Mouse (Mus musculus) CD4-positive, CD25-positive, alpha-beta regulatory T cell, adult 4 months (primary cell): ENCODE data around the gene Phox2b. TPM values are rescaled to one million over a fixed set of nuclear protein-coding genes. Genes with fewer than 3 reads are reported as not detected.

Experiments
- ATAC-seq: one replicate; pipeline ENCODE4 v1.8.0; 2017
- polyA plus RNA-seq, 2 experiments: library from polyadenylated mRNA; unstranded; fragments of 100-300 nt; shearing (Covaris generic); gene quantifications; one replicate each; pipeline ENCODE4 v1.2.1; 2017

Gene Phox2b
- polyA plus RNA-seq = under 1 TPM in 1 of 2 experiments, not detected in 1; 0.20 TPM

DNA sequence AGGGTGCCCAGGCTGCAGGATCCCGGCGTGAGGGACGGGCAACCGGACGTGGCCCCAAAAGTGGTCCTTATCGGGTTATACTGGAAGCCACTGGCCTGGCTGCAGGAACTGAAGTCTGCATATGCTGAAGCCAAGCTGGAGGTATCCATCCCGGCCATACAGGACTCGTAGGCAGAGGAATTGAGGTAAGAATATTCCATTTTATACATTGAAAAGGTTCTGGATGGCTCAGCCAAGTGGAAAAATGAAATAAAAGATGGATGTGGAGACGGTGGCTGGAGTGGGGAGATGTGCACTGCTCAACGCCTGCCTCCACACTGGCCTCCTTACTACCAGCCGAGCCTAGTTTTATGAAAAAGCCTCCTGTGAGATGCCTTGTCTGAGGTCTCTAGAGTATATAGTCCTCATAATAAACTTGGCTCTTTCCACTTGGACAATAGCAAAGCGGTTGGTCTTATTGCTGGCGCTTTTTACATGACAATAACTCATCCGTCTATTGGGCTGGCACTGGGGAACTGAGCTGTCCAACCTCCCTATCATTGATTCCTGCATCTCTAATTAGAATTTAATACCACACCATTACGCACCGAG is at the start of gene Phox2b:
TSS of gene Phox2b (minus strand) at position 569 of the 591 bp plus-strand sequence.
- no peak for ATAC-seq

DNA sequence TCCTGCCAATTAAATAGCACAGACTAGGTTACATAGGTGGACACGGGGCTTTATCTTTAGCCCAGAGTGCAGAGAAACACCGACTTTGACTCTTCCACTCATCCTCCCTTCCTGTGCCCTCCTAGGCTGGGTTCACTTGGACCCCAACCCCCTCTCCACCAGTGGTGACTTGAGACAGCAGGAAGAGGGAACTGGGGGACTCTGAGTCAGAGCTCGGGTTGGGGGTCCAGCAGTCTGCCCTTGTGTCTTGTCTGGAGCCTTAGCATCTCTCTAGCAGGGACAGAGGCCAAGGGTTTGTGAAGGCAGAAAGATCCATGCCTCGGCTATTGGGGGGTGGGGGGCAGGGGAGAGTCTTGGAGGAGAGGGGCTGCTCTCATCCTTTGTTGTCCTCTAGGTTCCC is 43.5 kb upstream of the Phox2b start:
- ATAC-seq = no peak

DNA sequence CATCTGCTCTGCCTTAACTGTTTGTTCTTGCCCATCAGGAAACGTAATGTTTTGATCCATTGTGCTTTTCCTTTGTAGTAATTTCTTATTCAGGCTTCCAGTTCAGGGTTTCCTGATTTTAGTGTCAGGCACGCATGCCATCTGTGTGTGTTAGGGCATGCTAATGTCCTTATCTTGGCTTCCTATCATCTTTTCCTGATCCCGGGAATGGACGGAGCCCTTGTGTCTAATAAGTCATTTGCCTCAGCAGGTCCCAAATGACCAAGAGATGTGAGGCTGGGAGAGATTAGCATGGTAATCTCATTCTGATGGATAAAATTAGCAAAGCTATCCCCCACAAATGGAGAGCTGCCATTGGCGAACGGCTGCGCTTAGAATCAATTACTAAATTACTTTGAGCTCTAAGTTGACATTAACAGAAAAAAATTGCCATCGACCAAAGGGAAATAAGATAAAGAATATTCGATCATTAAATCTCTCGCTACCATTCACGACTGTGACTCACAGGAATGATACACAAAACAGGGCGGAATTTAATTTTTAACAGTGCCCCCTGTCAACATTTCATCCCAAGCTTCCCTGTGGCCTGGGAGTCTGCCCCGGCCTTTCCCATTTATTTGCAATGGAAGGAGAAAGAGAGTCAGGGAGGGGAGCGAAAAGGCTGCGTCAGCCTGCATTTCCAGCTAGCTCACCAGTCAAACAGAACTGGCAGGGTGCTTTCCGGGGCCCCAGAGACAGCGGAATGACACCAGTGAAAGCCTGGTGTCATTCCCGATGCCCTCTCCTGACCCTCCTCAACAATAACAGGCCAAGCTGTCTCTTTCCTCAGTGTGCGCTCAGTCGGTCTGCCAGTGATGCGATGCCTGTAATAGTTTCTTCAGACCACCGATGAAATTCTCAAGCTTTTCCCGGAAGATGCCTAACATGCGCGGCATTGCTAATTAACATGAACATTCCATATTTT is 40.2 kb upstream of the Phox2b start:
- no peak for ATAC-seq

DNA sequence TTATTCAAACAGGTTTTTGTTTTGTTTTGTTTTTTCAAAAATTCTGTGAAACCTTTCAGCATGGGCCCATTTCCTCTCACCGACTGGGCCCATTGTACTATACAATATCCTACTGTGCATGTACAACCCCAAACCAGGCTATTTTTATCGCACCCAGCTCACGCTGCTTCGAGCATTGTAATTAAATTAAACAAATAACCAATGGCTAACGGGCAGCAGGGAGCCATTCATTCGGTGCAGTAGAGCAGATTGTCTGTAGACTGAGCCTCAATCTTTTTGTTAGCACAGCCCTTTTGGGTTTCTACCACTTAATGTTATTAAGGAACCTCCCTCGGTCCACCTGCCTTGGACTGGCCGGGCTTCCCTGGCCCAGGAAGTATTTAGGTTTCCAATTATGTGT is 39.5 kb upstream of the Phox2b start:
- ATAC-seq = no peak

DNA sequence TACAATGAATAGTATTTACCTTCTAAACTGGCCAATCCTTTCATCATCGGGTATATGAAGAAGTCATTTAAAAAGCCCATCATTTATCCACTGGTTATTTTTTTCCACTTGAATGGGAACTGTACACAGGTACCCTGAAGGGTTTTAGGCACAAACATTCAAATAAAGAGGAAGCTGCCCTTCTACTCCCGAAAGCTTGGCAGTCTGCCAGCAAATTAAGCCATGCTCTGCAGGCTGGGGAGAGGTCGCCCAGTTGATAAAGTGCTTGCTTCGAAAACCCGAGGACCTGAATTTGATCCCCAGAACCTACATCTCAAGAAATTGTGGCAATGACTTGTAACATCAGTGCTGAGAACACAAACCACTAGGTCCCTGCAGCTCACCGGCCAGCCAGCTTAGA is 35.6 kb upstream of the Phox2b start:
- no peak for ATAC-seq

DNA sequence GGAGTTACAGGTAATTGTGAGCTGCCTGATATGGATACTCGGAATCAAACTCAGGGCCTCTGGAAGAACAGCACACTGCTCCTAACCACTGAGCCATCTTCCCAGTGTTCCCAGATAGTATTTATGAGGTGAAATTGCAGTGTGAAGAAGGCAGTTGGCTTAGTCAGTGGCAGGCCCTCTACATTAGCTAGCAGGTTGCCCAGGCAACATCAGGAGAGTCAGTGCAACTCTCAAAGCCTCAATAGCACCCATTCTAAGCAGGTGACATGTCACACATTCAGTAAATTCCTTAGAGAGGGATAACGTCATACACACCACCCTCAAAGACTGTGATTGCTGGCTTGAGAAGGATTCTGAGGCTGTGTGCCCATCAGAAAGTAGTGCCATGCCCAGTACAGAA is 32.6 kb upstream of the Phox2b start:
- ATAC-seq = no peak

DNA sequence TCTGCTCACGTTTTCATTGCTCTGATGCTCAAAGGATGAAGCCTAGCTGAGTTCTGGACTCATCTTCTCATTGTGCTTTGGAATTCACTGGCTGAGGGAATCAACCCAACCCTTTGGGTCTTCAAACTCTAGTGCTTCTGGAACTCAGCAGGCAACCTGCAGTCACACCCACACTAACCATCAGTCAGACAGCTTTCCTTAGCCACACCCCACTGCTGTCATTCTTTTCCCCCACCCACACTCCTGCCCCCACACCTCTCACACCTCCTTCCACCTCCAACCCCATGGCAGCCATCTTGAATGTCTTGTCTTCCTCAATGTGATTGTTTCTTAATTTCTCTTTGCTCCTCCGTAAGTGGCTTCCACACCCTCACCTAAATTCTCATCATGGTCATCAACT is 7.2 kb upstream of the Phox2b start:
- ATAC-seq = no peak

DNA sequence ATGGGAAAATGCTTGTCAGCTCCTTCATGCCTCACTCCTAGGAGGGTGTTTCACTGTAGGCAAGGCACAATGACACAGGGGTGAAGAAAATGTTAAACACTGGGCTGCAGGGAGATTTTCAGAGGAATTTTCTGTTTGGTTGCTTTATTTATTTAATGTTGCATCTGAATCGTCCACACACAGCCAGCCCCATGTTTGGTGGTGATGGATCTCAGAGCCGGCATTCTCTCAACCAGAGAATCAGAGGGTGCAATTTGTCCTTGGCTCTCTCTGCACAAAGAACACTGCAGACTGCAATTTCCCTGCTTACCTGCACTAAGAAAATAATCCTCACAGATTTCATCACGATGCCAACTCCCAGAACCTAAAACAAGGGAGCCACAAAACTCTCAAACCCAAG is 3.9 kb upstream of the Phox2b start:
- no peak for ATAC-seq

DNA sequence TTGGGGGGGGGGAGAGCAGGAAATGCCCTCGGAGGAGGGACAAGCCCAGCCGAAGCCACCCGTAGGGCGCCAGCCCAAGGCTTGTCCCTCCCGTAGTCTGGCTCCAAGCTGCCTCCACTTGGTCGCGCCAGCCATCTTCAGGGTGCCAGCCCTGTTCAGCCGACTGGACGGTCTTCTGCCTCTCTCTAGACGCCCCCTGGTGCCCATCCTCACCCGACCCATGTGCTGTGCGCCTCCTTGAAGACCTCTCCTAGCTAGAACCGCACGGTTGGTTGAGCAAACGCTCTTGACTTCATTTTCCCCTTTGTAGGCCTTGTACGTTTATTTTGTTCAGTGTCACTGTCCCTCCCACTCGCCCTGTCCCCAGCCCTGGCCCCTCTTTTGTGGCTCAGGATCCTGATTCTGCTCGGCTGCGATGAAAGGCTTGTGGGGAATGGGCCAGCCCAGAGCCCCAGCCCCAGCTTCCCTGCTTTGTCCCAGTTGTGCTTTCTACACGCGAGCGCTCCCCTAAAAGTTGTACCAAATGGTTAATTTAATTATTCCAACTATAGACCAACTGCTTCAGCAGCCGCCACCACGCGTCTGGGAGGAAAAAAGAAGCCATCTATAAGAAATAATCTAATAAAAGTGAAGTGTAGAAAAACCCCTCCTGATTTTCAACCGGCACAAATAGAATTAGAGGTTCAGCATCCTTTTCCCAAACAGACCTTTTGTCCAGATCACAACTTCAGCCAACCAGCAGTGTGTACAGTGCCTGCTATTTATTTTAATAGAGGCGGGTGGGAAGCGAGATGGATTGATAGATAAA is 2.9 kb upstream of the Phox2b start:
- no peak for ATAC-seq

DNA sequence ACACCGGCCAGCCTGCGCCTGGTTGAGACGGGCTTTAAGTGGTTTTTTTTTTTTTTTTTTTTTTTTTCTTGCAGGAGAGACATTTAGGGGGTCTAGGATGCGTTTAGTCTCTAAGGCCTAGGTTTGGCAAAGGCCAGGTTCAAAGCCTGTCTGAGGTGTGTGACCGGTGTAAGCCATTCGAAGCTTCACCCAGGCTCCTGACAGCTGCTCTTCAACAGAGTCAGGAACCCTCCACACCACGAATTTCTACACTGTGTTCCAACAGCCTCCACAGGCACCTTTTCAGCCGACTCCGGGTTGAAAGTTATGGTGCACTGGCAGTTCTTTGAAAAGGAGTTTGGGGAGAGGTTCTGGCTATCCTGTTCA is 2.3 kb upstream of the Phox2b start:
- ATAC-seq = no peak

DNA sequence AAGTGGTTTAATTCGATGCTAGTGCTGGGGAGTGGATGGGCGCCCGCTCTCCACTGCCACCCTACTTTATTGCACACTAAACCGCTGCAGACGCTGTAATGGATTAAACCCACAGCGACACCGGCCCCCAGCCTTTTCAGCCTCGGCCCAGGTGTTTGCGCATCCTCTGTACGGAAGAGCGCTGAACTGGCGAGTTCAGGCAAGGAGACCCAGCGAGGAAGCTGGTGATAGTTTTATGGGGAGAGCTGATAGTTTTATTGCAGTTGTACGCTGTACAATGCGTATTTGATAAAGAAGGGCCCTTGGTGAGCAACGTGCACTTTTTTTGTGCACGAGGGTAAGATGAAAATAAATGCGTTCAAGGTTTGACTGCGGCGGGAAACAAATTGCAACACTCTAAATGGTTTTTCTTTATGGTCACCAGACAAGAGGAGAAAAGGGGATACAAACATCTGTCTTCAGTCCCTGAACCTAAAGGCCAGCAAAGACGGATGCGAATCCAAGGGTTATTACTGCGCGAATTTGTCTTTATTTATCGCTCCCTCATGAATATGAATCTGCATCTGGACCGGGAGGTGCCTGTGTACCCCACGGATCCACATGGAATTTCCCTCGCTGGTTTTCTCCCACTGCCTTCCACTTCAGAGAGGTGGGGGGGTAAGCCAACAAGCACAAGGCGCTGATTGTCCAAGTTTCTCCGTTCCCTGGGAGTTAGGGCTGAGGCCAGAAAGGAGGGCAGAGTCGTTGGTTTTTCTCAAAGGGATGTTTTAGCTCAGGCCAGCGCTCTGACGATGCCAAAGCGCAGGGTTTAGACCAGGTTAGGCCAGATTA is 1.7 kb upstream of the Phox2b start:
- ATAC-seq = no peak

DNA sequence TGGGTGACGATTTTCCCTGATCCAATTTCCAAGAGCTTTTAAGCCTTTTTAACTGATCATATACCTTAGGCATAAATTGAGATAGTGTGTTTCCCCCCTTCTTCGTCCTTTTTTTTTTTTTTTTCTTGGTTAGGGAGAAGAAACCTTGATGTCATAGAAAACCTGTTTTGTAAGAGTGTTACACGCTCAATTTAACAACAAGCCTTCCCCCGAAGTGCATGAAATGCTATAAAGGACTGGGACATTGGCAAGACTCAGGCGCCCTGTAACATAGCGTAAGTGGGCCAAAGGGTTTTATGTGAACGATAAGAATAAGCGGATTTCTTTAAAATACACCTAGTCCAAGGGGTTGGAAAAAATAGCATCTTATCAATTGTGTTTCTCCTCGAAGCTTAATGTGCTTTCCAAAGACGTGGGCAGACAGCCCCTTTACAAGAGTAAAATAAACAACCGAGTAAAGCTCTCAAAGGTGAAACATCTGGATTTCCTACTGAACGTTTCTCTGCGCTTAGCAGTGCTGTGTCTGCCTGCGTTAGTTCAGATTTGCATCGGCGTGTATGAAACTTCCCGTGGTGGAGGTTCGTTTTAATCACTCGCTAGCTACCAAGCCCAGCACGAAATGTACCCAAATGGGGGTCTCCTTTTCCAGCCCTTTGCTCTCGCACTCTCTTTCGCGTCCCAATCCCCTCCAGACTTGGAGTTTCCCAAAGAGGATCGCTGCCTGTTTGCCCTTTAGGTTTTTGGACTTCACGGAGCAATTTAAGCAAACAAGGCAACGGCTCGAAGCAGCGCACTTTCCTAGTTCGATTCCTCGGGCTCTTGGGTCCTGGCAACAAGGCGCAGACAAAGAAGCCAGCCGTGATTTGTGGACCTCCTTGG is 531 bp upstream of the Phox2b start:
- no peak for ATAC-seq

DNA sequence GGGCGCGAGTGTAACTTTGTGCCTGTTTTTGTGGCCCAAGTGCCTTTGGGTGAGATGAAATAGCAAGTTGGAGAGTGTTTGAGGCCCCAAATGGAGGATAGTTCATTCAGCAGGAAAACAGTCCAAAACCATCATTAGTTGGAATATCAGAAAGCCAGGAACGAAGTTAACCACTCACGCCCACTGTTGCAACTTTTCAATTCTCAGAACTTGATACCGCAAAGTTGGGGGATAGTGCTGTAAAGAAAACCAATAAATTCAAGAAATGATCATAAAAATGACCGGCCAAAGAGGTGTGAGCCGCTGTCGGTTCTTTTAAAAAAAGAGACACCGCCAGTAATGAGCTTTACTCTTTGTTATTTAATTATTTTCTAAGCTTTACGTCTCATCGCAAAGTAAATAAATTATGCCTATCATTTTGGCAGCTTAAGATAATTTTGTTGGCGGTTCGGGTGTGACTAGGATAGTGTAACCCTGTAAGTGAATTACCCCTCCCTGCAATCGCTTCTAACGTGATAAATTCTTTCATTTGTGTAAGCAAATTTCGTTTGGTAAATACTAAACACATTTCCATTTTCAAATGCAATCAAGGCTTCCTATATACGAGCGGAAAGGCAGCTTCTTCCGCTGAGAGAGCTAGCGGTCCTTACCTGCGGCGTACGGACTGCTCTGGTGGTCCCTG is 909 bp downstream of the Phox2b start:
- ATAC-seq = no peak

DNA sequence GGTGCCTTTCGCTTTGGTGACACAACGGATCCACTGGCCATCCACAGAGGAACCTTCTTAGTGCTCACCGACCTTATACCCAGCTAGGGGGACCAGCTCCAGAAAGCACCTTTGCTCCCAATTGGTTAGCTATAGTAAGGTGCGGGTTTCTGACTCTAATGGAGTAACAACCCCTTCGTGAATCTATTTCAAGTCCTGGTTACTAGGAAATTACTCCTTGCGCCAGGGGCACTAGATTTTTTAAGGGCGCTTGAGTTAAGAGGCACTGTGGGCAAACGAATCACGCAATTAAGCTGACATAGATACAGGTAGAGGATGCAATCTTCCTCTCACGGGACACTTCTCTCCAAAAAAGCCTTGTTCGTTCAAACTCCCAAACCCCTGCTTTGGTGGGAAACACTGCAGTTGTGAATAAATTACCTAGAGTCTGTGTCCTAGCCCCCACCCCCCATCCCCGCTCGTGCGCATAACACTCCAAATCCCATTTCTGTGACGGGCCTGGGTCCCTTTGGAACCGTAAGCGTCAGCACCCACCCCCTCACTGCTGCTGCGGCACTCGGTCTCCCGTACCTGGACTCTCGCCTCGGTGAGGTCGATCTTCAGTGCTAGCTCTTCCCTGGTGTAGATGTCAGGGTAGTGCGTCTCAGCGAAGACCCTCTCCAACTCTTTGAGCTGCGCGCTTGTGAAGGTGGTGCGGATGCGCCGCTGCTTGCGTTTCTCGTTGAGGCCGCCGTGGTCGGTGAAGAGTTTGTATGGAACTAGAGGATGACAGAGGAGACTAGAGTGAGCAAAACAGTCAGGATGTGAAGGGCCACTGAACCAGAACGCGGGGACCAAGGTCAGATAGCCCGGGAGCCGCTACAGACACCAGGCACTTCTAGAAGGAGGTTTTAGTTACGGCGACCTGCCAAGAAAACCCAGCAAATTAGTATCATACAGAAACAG is 1.7 kb downstream of the Phox2b start:
- ATAC-seq = no peak

DNA sequence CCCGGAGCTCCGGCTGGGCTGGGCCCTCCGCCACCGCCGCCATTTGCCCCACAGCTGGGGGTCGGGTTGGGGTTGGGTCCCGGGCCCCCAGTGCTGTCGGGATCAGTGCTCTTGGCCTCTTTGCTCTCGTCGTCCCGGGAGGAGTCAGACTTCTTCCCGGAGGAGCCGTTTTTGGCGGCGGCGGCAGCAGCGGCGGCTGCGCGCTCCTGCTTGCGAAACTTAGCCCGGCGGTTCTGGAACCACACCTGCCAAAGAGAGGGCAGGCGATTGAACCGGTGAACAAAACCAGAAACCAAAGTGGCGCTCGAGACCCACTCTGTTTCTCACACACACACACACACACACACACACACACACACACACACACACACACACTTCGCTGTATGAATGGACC is 2.7 kb downstream of the Phox2b start:
- no peak for ATAC-seq

DNA sequence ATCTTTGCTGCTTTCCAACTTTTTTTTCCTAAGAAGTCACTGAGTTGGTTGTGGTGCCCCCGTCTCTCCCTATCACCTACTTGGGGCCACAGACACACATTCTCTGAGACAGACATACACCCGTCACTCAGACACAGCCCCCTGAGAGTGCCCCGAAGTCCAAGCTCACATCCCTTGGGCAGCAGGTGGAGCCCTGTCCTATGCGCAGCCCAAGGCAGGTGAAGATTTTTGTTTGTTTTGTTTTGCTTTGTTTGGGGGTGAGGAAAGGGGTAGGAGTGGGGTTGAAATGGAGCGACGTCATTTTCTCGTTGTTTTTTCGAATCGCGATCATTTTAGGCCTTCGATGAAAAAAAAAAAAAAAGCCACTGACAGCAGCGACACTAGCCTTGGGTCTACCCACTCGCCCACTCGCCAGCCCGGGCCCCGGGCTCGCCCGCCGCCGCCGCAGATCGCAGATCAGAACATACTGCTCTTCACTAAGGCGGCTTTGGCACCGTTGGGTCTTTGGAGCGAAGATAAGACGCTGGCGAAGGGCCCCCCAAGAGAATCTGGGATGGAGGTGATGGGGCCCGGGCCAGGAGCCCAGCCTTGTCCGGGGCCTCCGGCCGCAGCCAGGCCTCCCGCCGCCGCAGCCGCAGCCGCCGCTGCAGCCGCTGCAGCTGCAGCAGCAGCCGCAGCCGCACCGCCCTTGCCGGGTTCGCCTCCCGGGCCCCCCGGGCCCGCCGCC is 3.3 kb downstream of the Phox2b start:
- no peak for ATAC-seq

DNA sequence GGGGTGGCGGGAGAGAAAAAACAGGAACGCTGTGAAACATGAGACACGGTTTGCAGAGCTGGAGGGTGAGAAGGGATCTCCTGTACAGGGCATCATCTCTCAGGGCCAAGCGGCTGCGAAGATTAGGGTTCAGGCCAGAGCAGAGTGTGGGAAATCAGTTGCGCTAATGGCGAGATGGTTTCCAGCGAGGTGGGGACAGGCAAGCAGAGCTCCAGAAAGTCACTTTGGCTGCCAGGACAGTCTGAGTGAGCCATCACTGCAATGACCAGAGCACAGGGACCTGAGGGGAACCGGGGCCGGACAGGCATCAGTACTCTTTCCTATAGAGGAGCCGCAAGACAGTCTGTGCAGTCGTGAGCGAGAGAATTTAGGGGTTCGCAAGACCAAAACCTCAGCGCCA is 3.9 kb downstream of the Phox2b start:
- no peak for ATAC-seq

DNA sequence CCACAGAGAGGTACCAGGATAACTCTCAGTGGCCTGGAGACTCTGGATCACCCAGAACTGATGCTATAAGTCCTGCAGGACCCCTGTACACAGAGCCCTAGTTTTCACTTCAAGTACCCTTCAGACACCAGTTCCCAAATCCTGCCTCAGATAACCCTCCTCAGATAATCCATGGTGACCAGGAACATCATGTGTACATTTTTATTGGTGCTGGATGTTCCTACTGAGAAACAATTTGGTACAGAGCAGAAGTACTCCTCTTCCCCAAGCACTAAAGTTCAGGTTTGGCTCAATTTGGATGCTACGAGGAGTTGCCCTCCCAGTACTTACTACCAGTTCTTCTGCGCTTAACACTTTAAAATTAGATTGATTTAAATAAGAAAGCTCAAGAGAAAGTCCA is 5.1 kb downstream of the Phox2b start:
- ATAC-seq = no peak

DNA sequence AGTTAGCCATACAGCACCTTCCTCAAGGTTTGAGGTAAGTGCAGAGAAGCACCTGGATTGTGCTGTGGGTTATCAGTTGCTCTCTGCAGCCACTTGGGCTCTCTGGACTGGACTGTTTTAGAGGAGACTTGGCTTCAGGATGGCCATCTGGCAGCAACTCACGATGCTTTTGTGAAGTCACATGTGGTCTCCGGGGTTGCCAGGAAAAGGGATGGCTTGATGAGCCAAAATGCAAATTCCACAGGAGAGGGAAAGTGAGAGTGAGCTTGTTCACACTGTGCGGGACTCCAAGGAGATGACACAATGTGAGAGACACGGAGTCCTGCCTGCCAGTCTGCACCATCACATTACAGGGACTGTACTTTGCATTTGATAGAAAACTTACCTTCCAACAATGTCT is 7.3 kb downstream of the Phox2b start:
- ATAC-seq = no peak
